9 mouse cellular contexts compared by ENCODE assay signal in the genomic region with DNA sequence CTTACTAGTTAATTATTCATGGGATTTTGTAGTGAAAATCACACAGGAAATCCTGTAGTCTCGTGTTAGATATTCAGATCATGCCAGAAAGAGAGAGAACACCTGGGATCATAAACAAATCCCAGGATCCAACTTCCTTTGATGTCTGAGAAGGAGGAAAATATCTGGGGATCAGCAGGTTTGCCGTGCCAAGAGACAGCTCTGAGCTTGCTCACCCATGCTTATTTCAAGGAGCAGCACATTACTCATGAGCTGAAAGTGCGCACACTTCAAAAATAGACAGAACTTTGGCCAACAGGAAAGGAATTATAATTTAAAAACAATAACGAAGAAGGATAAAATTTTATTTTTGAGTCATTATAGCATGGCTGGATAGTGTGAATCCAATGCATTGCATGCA.
"Had no signal": no experiment of that assay in that cellular context is flagged by ENCODE, and none has a peak within 500 bp of the region (broad histone marks: within the 10 kb centered on the region; RNA-seq: fewer than 3 reads in every experiment).

No protein-coding gene starts in this region.

- ATAC-seq: intestine, postnatal 0 days; midbrain, embryonic 15.5 days had no signal

- DNase-seq: kidney, adult 8-10 months; kidney, postnatal 36 days; layer of hippocampus, adult 9-11 months; layer of hippocampus, postnatal 36 days; lung, adult 18-20 months; lung, postnatal 36 days; thymus, postnatal 36 days had no signal
